Mouse (Mus musculus): Measurements from ENCODE around the gene Actr1a.

Gene Actr1a

GRCm38 (mm10) chr19:46399372-46399771 lies 3.8 kb upstream of the Actr1a start:
- no peak for DNase-seq

DNA sequence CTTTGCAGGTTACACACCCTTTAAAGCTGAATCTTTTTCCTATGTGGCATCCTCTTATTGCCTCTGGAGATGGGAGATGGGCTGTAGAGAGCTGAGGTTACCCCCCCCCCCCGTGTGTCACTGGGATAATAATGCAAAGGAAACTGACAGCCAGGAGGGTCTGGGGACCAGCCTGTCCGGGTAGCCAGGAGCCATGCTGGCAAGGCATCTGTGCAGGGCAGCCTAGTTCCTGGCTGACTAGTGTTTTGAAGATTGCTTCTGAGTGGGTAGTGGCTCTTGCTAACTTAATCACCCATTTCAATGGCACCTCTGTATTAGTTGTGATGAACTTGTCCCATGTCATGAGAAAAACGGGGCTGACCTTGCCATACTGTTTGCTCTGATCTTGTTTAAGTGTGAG lies 2.9 kb upstream of the Actr1a start:
- DNase-seq, result no peak

GRCm38 (mm10) chr19:46397436-46398001 lies 2.0 kb upstream of the Actr1a start:
- peak; percentile 3 to 5 for DNase-seq

DNA sequence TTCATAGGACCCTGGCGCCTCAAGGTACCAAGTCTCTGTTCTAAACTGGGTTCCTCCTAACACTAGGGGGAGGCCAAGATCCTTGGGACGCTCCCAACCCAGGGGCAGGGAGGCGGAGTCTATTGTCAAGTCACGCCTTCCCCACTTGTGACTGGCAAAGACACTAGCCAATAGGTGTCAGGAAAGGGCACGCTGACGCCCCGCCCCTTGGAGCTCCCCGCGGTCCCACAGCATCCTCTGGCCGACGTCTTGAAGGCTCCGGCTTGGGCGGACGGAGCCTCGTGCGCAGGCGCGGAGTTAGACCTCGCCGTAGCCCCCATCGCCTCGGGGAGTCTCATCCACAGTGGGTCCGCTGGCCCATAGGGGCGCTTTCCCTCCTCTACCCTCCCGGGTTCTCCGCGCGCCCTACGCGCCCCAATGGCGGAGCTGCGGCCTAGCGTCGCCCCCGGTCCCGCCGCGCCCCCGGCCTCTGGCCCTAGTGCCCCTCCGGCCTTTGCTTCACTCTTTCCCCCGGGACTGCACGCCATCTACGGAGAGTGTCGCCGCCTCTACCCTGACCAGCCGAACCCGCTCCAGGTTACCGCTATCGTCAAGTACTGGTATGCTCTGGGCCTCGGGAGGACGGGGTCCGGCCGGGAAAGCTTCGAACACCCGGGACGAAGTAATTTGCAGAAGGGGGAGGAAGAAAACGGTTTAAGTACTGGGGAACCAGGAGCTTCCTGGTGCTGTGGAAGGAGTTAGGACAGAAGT lies 1.3 kb upstream of the Actr1a start, which contains the start of gene Sufu:
Sufu (plus strand) TSS at position 211 of the 750 bp plus-strand sequence.
- DNase-seq, result peak; percentile 97 to 98

- DNase-seq, result no peak
These were observed 561 bp upstream of the Actr1a start for GRCm38 (mm10) chr19:46396109-46396508.

GRCm38 (mm10) chr19:46394712-46395108 lies 838 bp downstream of the Actr1a start:
- DNase-seq, result no peak

- DNase-seq, result peak; percentile 68 to 71
These were observed 3.5 kb downstream of the Actr1a start for GRCm38 (mm10) chr19:46392018-46392417.

GRCm38 (mm10) chr19:46389872-46390271 lies 5.7 kb downstream of the Actr1a start:
- DNase-seq, result peak; percentile 24 to 29

- DNase-seq, result no peak
These were observed 13.3 kb downstream of the Actr1a start for GRCm38 (mm10) chr19:46382275-46382674.

- no peak for DNase-seq
These were observed 19.7 kb downstream of the Actr1a start for GRCm38 (mm10) chr19:46375891-46376290.

DNA sequence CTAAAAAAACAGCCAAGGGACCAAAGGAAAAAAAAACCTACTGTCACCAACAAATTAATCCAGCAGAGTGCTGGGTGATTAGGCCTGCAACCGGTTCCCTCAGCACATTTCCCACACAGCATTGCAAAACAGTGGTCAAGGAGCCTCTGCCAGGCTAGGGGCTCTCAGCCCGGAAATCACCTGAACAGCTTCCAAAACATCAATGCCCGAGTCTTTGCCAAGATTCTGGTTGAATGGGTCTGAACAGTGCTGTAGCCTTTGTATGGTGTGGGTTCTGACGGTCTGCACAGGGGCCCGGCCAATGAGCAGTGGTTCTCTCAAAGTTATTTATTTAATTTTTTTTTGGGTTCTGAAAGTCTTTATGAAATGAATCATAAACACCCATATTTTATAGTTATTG lies 20.1 kb downstream of the Actr1a start:
- no peak for DNase-seq

GRCm38 (mm10) chr19:46374477-46375088 lies 21.0 kb downstream of the Actr1a start:
- no peak for DNase-seq

DNA sequence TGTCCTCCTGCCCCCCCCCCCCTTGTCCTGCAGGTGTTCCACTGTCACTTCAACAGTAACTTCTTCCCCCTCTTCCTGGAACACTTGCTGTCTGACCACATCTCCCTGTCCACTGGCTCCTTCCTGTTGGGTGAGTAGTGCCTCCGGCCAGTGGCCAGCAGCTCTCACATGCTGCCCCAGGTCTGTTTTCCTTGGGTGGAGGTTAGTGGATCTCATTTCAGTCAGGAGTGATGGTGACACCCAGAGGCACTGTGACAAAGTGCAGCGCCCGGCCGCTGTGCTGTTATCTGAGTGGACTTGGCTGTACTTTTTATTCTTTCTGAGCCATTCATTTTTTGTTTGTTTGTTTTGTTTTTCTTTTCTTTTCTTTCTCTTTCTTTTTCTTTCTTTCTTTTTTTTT lies 26.3 kb downstream of the Actr1a start:
- peak; percentile 48 to 58 for DNase-seq

DNA sequence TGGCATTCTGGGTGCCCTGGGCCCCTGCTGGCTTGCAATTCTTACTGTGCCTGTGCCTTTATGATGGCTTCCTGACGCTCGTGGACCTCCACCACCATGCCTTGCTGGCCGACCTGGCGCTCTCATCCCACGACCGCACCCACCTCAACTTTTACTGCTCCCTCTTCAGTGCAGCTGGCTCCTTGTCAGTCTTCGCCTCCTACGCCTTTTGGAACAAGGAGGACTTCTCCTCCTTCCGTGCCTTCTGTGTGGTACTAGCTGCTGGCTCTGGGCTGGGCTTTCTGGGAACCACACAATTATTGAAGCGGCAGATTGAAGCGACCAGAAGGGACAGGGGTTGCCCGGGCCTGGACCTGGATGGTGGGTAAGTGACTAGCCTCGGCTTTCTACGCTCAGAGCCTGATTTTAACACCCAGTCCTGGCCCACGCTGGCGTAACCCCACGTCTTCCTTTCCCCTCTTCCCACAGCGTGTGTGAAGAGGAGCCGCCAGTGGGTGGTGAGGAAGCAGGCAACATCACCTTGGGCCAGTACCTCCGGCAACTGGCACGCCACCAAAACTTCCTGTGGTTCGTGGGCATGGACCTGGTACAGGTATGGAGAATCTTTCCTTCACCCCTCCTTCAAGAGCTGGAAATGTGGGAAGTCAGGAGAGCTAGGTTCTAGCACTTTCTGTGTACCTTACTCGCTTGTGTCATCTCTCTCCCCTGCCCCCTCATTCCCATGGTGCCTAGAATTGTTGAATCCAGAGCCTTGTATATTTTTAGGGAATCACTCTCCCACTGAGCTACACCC lies 27.6 kb downstream of the Actr1a start:
- DNase-seq, result no peak

GRCm38 (mm10) chr19:46363294-46364009 lies 32.1 kb downstream of the Actr1a start:
- DNase-seq, result no peak

DNA sequence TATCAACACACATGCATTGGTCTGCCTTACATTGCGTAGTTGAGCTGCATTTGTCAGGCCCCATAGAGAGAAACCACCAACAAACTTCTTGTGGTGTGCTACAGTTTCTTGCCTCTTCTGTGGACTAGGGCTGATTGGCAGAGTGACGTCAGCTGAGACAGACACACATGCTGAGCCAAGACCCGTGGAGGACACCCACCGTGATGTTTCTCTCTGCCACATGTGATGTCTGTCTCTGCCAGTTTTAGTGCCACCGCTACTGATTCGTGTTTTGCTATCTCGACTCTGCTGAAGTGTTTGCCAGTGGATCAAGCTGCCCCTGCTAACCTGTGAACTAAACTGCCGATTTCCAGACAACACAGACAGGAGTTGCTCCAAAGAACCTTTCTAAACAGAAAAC lies 33.4 kb downstream of the Actr1a start:
- no peak for DNase-seq

GRCm38 (mm10) chr19:46358381-46358780 lies 37.2 kb downstream of the Actr1a start:
- no peak for DNase-seq

- peak in 1 of 2 experiments; percentile 4 for DNase-seq
These were observed 37.9 kb downstream of the Actr1a start for GRCm38 (mm10) chr19:46357344-46358280.

GRCm38 (mm10) chr19:46356701-46357138 lies 38.8 kb downstream of the Actr1a start:
- DNase-seq, result peak; percentile 63 to 66

- DNase-seq, result no peak
These were observed 45.2 kb downstream of the Actr1a start, which contains the start of gene 2310034G01Rik for GRCm38 (mm10) chr19:46350168-46350932. 2310034G01Rik (minus strand) TSS chr19:46350302.

All from B cell, adult 2 months (primary cell).